Mouse (Mus musculus) CH12.LX (cell line): ENCODE measurements around the gene Raph1.

Source experiments
- CTCF ChIP-seq, 2 experiments: IDR thresholded peaks in 1 of 2; conservative IDR thresholded peaks in 1 of 2; 2 replicates each; pipeline ENCODE4 v1.5.1; 2011 to 2012; ENCODE audit warnings: low read depth in 2 of 2, low read length in 2 of 2, improper control_type of control experiment in 1 of 2, inconsistent platforms in 1 of 2, mild to moderate bottlenecking in 1 of 2, moderate library complexity in 1 of 2
- ELF1 ChIP-seq: IDR thresholded peaks from 2 replicates; pipeline ENCODE4 v1.6.1; 2014; ENCODE audit warnings: low read depth, mild to moderate bottlenecking, inconsistent platforms, low read length, improper control_type of control experiment
- EP300 ChIP-seq: IDR thresholded peaks from 2 replicates; pipeline ENCODE4 v1.6.1; 2011; ENCODE audit warnings: low read length, improper control_type of control experiment
- MAX ChIP-seq: IDR thresholded peaks from 2 replicates; pipeline ENCODE4 v1.6.1; 2011; ENCODE audit warnings: low read length, improper control_type of control experiment
- MEF2A ChIP-seq: IDR thresholded peaks from 2 replicates; pipeline ENCODE4 v1.6.1; 2014; ENCODE audit warnings: low read depth, mild to moderate bottlenecking, inconsistent platforms, low read length, improper control_type of control experiment, borderline replicate concordance
- POLR2A ChIP-seq: IDR thresholded peaks from 2 replicates; pipeline ENCODE4 v1.6.1; 2011; ENCODE audit warnings: low read depth, mild to moderate bottlenecking, improper control_type of control experiment, low read length
- UBTF ChIP-seq: IDR thresholded peaks from 2 replicates; pipeline ENCODE4 v1.6.1; 2012; ENCODE audit warnings: low read depth, mild to moderate bottlenecking, inconsistent platforms, low read length, improper control_type of control experiment, moderate library complexity
- ZMIZ1 ChIP-seq: IDR thresholded peaks from 2 replicates; pipeline ENCODE4 v1.6.1; 2012; ENCODE audit warnings: low read depth, mild to moderate bottlenecking, inconsistent platforms, low read length, improper control_type of control experiment

DNA sequence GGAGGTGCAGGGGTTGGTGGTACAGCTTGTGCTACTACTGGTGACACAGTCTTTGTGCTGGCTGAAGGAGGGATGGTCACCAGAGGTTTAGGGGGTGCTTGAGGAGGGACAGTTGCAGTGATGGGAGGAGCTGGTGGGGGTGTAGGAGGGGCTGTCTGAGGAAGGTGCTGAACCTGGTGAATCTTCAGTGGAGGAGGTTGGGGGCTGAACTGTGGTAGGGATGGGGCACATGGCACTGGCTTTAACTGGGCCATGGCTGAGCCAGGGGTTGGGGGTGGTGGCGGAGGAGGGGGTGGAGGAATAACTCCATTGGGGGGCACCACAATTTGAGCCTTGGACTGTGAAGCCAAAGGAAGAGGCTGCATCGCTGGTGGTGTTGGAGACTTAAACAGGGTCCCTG, 77.2 kb downstream of the Raph1 start:
- no peak for TF ChIP-seq CTCF (conservative IDR thresholded peaks at IDR 0.05 in 1 of 2, IDR thresholded peaks at IDR 0.05 in 1 of 2; ENCODE audit: low read depth in 2 of 2, low read length in 2 of 2)
- no peak for TF ChIP-seq MEF2A
- no peak for TF ChIP-seq POLR2A
- no peak for TF ChIP-seq MAX
- no peak for TF ChIP-seq UBTF
- no peak for TF ChIP-seq EP300
- no peak for TF ChIP-seq ELF1
- no peak for TF ChIP-seq ZMIZ1
